Mouse (Mus musculus) ES-Bruce4 (cell line): ENCODE data around the gene E2f1. TPM values are rescaled to one million over a fixed set of nuclear protein-coding genes. Genes with fewer than 3 reads are reported as not detected.

Source experiments
- H3K27ac ChIP-seq: 2 replicates; pipeline ENCODE4 v1.5.1; 2012; ENCODE audit warnings: low read length, inconsistent platforms; ENCODE audit not compliant: insufficient read depth
- H3K27me3 ChIP-seq: 2 replicates; pipeline ENCODE4 v1.6.1; 2012; ENCODE audit warnings: mild to moderate bottlenecking, low read length, inconsistent platforms; ENCODE audit not compliant: control insufficient read depth, poor library complexity, insufficient read depth, severe bottlenecking
- H3K36me3 ChIP-seq: 2 replicates; pipeline ENCODE4 v1.6.1; 2012; ENCODE audit warnings: inconsistent platforms, mild to moderate bottlenecking, low read length, moderate library complexity; ENCODE audit not compliant: control insufficient read depth, poor library complexity, insufficient read depth, severe bottlenecking
- H3K4me1 ChIP-seq: one replicate; pipeline ENCODE4 v1.8.1; 2011; ENCODE audit warnings: low read length; ENCODE audit not compliant: control insufficient read depth, insufficient read depth
- H3K4me3 ChIP-seq: 2 replicates; pipeline ENCODE4 v1.5.1; 2011; ENCODE audit warnings: low read depth, mild to moderate bottlenecking, low read length
- H3K9ac ChIP-seq: 2 replicates; pipeline ENCODE4 v1.6.1; 2012; ENCODE audit warnings: low read depth, mild to moderate bottlenecking, inconsistent platforms; ENCODE audit not compliant: poor library complexity, severe bottlenecking
- H3K9me3 ChIP-seq: replicated peaks from 2 replicates; pipeline ENCODE4 v1.6.1; 2012; ENCODE audit warnings: mild to moderate bottlenecking, low read length, inconsistent platforms; ENCODE audit not compliant: control insufficient read depth, poor library complexity, insufficient read depth, severe bottlenecking
- CTCF ChIP-seq: IDR thresholded peaks from one replicate; pipeline ENCODE4 v1.8.1; 2011; ENCODE audit warnings: low read depth, low read length
- EP300 ChIP-seq: IDR thresholded peaks from 2 replicates; pipeline ENCODE4 v1.6.1; 2011; ENCODE audit warnings: low read depth, low read length; ENCODE audit not compliant: insufficient read depth
- POLR2A ChIP-seq: IDR thresholded peaks from one replicate; pipeline ENCODE4 v1.8.1; 2011; ENCODE audit warnings: low read length; ENCODE audit not compliant: insufficient read depth
- polyA plus RNA-seq: library from polyadenylated mRNA; stranded (reverse); fragments of >200 nt; gene quantifications from 2 replicates; pipeline ENCODE4 v1.2.4, GENCODE M21; 2011; ENCODE audit warnings: low read depth; ENCODE audit not compliant: missing spikeins, insufficient read depth, insufficient read length

E2f1 gene
- polyA plus RNA-seq, 1 experiment: 28.0 TPM

GRCm38 (mm10) chr2:154558264-154559039 lies 11.2 kb downstream of the E2f1 start, which contains the start of gene Necab3:
Gene Necab3 (minus strand): TSS chr2:154558890.
- no peaks in the 10 kb centered on the region for H3K9me3 ChIP-seq
- no peaks in the 10 kb centered on the region for H3K4me1 ChIP-seq
- peak within 1 kb of the TSS; percentile 89 for H3K4me3 ChIP-seq
- peak within 1 kb of the TSS; percentile 56 for H3K9ac ChIP-seq
- H3K36me3 ChIP-seq: peaks cover 11% of the 10 kb centered on the region
- H3K27me3 ChIP-seq: no peaks in the 10 kb centered on the region
- TF ChIP-seq CTCF (no peak), EP300 (no peak), POLR2A (peak; percentile 56)
- H3K27ac ChIP-seq: no peak within 1 kb of the TSS

- H3K9me3 ChIP-seq: no peaks in the 10 kb centered on the region
- H3K4me1 ChIP-seq: no peaks in the 10 kb centered on the region
- no peak overlapping the region for H3K9ac ChIP-seq
- peaks cover 4% of the 10 kb centered on the region; the same call in 1 of the 2 replicates for H3K36me3 ChIP-seq
- TF ChIP-seq EP300 (no peak), POLR2A (no peak), CTCF (no peak)
- H3K27me3 ChIP-seq: no peaks in the 10 kb centered on the region
- no peak overlapping the region for H3K4me3 ChIP-seq
- no peak overlapping the region for H3K27ac ChIP-seq
These were observed 12.4 kb downstream of the E2f1 start for GRCm38 (mm10) chr2:154557184-154557832.

- H3K27me3 ChIP-seq: no peaks in the 10 kb centered on the region
- H3K9ac ChIP-seq: no peak overlapping the region
- no peaks in the 10 kb centered on the region for H3K4me1 ChIP-seq
- no peak overlapping the region for H3K27ac ChIP-seq
- TF ChIP-seq POLR2A (no peak), EP300 (no peak), CTCF (no peak)
- no peak overlapping the region for H3K4me3 ChIP-seq
- no peaks in the 10 kb centered on the region for H3K36me3 ChIP-seq
- H3K9me3 ChIP-seq: no peaks in the 10 kb centered on the region
These were observed 14.5 kb downstream of the E2f1 start for GRCm38 (mm10) chr2:154555235-154555634.

GRCm38 (mm10) chr2:154552424-154552907 lies 17.2 kb downstream of the E2f1 start:
- Histone ChIP-seq H3K27me3 (peaks cover 2% of the 10 kb centered on the region; the same call in 1 of the 2 replicates), H3K9ac (peak overlapping the region; percentile 29; the same call in 1 of the 2 replicates), H3K9me3 (no peaks in the 10 kb centered on the region), H3K27ac (no peak overlapping the region), H3K36me3 (no peaks in the 10 kb centered on the region), H3K4me3 (peak overlapping the region; percentile 59), H3K4me1 (peaks cover 2% of the 10 kb centered on the region)
- TF ChIP-seq CTCF (peak; percentile 55), EP300 (no peak)

GRCm38 (mm10) chr2:154551927-154552326 lies 17.8 kb downstream of the E2f1 start:
- Histone ChIP-seq H3K36me3 (no peaks in the 10 kb centered on the region), H3K4me3 (peak overlapping the region; percentile 59), H3K27ac (no peak overlapping the region), H3K9me3 (no peaks in the 10 kb centered on the region), H3K4me1 (peaks cover 2% of the 10 kb centered on the region), H3K9ac (no peak overlapping the region), H3K27me3 (peaks cover 2% of the 10 kb centered on the region; the same call in 1 of the 2 replicates)
- TF ChIP-seq EP300: no peak
- peak; percentile 25 for TF ChIP-seq CTCF

- Histone ChIP-seq H3K36me3 (no peaks in the 10 kb centered on the region), H3K27me3 (peaks cover 2% of the 10 kb centered on the region; the same call in 1 of the 2 replicates), H3K4me1 (peaks cover 2% of the 10 kb centered on the region), H3K9me3 (no peaks in the 10 kb centered on the region), H3K27ac (no peak within 1 kb of the TSS), H3K4me3 (peak within 1 kb of the TSS; percentile 59), H3K9ac (no peak within 1 kb of the TSS)
- TF ChIP-seq CTCF (no peak), POLR2A (no peak), EP300 (no peak)
These were observed 18.2 kb downstream of the E2f1 start, which contains the start of gene Actl10 for GRCm38 (mm10) chr2:154551476-154551875. Gene Actl10 (plus strand): TSS chr2:154551776.
